Mouse (Mus musculus) B cell, adult 67 days (primary cell): Measurements from ENCODE around the gene Mrrf. TPM values are rescaled to one million over a fixed set of nuclear protein-coding genes. Genes with fewer than 3 reads are reported as not detected.

Source experiments
- total RNA-seq, 2 experiments: library from RNA; stranded (reverse); gene quantifications; 4 replicates each; pipeline ENCODE4 v1.2.4; 2023

Gene Mrrf
- total RNA-seq = 10 to 100 TPM; 17.4 to 17.9 TPM

GRCm38 (mm10) chr2:36136300-36136941, at the start of gene Mrrf, which contains the start of gene Rbm18:
Mrrf (plus strand) TSS chr2:36136389.
Rbm18 (minus strand) TSS chr2:36136773.

DNA sequence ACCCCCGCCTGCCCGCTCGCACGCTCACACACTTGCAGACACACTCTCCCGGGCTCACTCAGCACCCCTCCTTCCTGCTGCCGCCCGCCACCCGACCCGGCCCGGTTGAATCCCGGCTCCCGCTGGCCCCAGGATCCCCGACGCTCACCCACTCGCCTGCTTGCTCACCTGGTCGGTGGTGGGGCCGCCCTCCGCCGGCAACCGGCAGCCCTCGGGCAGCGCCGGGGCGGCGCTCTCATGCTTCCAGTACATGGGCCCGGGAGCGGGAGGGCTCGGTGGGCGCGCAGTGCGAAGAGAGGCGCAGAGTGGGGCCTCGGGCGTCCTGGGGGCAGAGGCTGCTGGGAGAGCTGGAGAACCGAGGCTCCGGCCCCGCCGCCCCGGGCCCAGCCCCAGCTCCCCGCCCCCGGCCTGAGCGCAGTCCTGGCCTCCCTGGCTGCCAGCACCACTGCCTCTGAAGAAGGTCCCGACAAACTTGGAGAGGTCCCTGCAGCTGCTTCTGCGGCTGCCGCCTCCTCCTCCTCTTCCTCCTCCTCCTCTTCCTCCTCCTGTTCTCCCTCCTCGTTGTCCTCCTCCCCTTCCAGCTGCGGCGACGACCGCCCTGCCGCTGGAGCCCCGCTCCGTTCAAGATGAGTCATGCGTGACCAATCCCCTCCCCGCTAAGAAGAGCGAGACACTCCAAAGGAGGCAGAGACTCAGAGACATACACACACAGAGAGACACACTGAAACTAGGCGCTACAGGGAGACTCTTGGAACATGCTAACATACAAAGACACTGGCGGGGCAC, 31.0 kb upstream of the Mrrf start, which contains the start of gene Lhx6:
Lhx6 (minus strand) TSS at position 453 of the 786 bp plus-strand sequence.

GRCm38 (mm10) chr2:36230366-36230765, 94.2 kb downstream of the Mrrf start, which contains the start of gene Ptgs1:
Ptgs1 (plus strand) TSS chr2:36230426.

Other genes starting within 250 kb of the Mrrf start
- gene Ttll11, start 156.5 kb upstream of the Mrrf start, total RNA-seq = under 1 TPM; 0.33 to 0.61 TPM
- gene Ndufa8, start 87.0 kb upstream of the Mrrf start, total RNA-seq = 10 to 100 TPM; 40.7 to 47.0 TPM
- gene Morn5, start 86.9 kb upstream of the Mrrf start, total RNA-seq = not detected
- not detected for gene Lhx6, start 31.0 kb upstream of the Mrrf start, total RNA-seq
- gene Rbm18, start 384 bp downstream of the Mrrf start, total RNA-seq = 10 to 100 TPM; 39.6 to 41.3 TPM
- gene Ptgs1, start 94.0 kb downstream of the Mrrf start, total RNA-seq = under 1 TPM; 0.39 to 0.84 TPM
- gene Olfr338, start 237.1 kb downstream of the Mrrf start, total RNA-seq = not detected